Mouse (Mus musculus) bone marrow macrophage, adult 2 months (primary cell): ENCODE results near the gene Gata3. TPM values are rescaled to one million over a fixed set of nuclear protein-coding genes. Genes with fewer than 3 reads are reported as not detected.

Experiments used
- H3K27ac ChIP-seq: 2 replicates; pipeline ENCODE4 v1.5.1; 2012; ENCODE audit warnings: low read depth, low read length; ENCODE audit not compliant: insufficient read depth
- H3K4me1 ChIP-seq: 2 replicates; pipeline ENCODE4 v1.6.1; 2012; ENCODE audit warnings: low read length; ENCODE audit not compliant: control insufficient read depth, insufficient read depth
- H3K4me3 ChIP-seq: 2 replicates; pipeline ENCODE4 v1.5.1; 2012; ENCODE audit warnings: mild to moderate bottlenecking, low read length, moderate library complexity; ENCODE audit not compliant: insufficient read depth
- CTCF ChIP-seq: IDR thresholded peaks from 2 replicates; pipeline ENCODE4 v1.5.1; 2012; ENCODE audit warnings: low read depth, mild to moderate bottlenecking, low read length, moderate library complexity
- POLR2A ChIP-seq: IDR thresholded peaks from 2 replicates; pipeline ENCODE4 v1.6.1; 2012; ENCODE audit warnings: mild to moderate bottlenecking, low read depth, low read length, borderline replicate concordance
- polyA plus RNA-seq: library from polyadenylated mRNA; stranded (reverse); fragments of >200 nt; gene quantifications from 2 replicates; pipeline ENCODE4 v1.2.4, GENCODE M21; 2012; ENCODE audit not compliant: missing spikeins, insufficient read depth, insufficient read length

The Gata3 gene
- polyA plus RNA-seq: 1.9 TPM in 1 of 2 replicates, not detected in the other

DNA sequence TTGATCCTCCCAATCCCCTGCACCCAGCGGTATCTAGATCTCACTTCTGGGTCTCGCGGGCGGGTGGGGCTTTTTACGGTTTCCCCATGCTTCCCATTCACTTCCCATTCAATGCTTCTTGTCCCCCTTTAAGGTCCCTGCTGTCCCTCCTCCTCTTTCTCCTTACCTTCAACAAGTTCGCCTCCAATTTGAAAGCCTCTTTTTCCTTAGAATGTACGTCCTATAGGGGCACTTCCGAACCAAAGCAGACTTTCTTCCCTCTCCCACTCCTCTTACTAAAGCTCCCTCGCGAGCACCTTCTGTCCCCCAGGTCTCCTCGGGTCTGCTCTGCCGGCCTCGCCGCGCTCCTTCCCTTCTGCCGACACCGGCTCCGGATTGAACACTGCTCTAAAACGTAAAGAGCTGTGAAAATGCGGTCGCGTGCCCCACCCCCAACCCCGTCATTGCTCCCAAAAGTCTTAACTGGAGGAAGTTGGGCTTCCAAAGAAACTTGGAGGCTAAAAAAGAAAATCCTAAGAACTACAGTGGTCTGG, at the start of gene Gata3:
Gene Gata3, minus strand, starts transcription at position 384 of the 533 bp plus-strand sequence.
- Histone ChIP-seq H3K27ac (no peak within 1 kb of the TSS), H3K4me1 (peaks cover 5% of the 10 kb centered on the region), H3K4me3 (peak within 1 kb of the TSS; percentile 62)
- no peak for TF ChIP-seq POLR2A
- no peak for TF ChIP-seq CTCF

DNA sequence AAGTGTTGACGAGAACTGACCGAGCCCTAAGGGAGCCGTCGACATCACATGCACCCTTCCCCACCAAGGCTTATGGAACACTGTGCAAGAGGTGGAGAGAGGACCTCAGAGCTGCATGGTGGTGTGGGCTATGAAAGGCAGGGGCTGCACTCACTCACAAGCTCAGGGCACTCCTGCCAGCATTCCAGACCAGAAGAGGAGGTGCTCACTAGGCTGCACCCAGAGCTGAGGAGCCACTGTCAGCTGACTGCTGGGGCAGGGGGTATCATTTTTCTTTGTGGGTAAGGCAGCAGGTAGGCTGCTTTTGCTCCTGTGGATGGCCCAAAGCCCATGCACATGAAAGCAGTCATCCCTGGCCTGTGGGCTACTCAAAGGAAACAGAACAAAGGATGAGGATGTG, 49.4 kb upstream of the Gata3 start:
- Histone ChIP-seq H3K4me3 (no peak overlapping the region), H3K27ac (no peak overlapping the region), H3K4me1 (no peaks in the 10 kb centered on the region)
- TF ChIP-seq CTCF (no peak), POLR2A (no peak)

DNA sequence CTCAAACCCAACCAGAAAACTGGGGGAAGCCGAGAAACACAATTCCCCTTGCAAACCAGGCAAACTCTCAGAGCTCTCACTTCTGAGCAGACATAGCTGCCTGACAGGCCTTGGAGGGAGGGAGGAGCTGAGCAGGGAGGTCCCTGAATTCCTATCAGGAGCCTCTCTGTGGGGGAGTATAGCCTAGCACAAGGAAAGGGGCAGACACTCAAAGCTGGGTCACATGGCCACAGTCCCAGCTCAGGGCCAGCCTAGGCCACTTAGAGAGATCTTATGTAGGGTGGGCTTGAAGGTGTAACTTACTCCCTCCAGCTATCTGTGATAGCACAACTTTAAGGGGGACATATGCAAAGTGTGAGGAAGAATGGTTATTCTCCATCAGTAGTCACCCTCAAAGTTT, 46.1 kb upstream of the Gata3 start:
- no peaks in the 10 kb centered on the region for H3K4me1 ChIP-seq
- no peak for TF ChIP-seq CTCF
- TF ChIP-seq POLR2A: no peak
- H3K27ac ChIP-seq: no peak overlapping the region
- no peak overlapping the region for H3K4me3 ChIP-seq

DNA sequence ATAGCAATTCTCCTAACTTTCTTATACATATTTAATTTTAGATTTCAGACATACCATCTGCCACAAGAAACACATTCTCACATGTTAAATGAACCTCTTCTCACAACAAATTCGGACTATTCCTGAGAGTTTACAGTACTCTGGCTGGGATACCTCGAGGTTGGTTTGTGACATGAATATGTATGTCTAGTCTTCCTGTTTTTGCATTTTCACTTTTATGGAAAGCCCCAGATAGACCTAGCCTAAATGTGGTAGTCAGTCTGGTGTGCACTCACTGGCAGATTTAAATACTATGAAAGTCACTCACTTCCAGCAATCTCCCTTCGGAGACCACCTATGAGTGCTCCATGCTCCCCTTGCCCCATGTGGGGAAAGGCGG, 37.1 kb upstream of the Gata3 start:
- Histone ChIP-seq H3K4me3 (no peak overlapping the region), H3K27ac (peak overlapping the region; percentile 85), H3K4me1 (peaks cover 15% of the 10 kb centered on the region)
- TF ChIP-seq POLR2A: no peak
- no peak for TF ChIP-seq CTCF

DNA sequence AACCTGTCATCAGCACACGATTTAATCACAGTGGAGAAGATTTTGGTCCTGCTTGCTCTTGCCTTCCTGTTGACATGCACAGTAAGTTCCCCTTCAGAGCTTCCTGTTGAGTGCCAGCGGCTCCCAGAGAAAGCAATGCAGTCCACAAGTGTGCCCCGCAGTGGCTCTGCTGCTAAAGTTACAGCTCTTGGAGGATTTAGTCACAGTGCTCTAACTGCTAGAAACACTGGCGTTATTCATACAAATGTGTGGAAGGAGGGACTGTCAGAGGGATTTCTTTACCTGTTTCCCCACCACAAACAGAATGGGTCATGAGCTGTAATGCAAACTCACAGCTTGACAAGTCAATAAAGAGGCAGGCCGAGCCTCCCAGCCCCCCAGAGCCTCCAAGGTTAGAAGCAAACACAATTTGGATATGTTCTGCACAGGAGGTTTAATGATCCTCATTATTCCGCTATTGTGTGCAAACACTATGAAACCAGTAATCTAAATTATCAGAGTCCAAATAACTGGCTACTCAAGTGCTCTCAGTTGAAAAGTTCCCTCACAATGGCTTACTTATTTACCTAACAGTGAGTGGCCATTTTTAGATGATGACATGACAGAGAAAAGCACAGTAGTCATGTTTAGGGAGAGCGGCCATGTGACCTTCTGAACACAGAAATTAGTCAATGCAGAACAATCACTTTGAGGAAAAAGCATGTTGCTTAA, 36.5 kb upstream of the Gata3 start:
- Histone ChIP-seq H3K27ac (peak overlapping the region; percentile 85), H3K4me3 (no peak overlapping the region), H3K4me1 (peaks cover 18% of the 10 kb centered on the region)
- no peak for TF ChIP-seq CTCF
- TF ChIP-seq POLR2A: no peak

DNA sequence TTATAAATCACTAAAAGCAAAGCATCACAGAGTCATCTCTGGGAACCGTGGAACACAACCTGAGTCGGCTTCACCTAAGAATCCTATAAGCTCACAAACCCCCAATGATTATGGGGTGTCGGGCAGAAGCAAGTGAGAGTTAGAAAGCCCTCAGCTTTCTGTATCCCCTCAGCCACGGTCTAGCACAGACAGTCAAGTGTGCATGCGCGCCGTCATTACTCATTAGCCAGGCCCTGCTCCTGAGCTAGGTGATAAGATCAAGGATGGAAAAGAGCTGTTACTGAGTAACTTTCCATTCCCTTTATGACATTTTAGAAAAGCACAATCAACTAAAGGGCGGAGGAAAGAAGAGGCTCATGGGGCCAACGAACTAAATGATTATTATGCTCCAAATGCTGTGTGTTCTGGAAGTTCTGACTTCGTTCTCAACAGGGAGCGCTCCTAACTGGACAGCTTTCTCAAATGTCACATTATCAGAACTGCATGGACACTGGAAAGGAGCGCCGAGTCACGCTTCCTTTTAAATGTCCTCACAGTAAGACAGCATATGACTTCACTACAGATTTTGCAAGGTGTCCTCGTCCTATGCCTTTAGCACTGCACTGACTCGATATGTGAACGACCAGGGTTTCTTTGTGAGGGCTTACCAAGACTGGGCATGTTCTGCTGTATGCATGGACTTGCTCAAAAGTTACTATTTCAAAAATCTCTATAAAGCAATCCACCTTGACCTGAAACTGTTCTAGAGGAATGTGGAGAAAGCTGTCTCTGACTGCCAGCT, 29.0 kb upstream of the Gata3 start:
- TF ChIP-seq POLR2A: no peak
- TF ChIP-seq CTCF: no peak
- peaks cover 9% of the 10 kb centered on the region for H3K4me1 ChIP-seq
- no peak overlapping the region for H3K4me3 ChIP-seq
- no peak overlapping the region for H3K27ac ChIP-seq

DNA sequence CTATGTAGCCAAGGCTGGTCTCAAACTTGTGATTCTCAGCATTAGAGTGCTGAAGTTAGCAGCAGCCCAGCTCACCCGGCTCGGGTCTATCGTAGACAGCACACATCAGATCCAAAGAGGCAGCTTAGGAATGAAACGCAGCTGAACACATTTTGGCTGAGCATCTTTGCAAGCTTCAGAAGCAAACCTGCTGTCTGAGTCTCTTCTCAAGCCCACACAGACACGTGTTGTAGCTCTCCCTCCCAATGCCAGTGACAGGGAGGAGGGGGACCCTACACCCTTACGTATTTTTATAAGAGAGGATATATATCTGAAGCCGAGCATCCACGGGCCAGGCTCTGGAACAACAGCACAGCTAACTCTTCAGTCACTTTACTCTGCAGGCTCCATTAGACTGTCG, 27.8 kb upstream of the Gata3 start:
- Histone ChIP-seq H3K4me1 (peaks cover 9% of the 10 kb centered on the region), H3K27ac (no peak overlapping the region), H3K4me3 (no peak overlapping the region)
- TF ChIP-seq POLR2A (no peak), CTCF (no peak)

DNA sequence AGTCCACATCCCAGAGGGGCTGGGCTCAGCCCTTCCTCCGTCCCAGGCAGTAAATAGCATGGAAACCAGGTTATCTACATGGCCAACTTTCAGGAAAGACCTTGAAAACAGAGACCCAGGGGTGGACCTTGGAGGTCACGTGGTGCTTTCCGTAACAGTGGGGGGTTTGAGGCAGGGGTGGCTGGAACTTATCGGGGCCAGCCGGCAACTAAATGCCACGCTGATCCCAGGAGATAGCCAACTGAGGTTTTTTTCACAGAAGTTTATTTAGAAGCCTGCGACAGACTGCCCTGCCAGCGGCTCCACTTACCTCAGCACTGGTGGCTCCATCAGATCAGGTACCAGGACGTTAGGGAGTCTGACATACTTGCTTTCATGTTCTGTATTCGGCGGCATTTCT, 16.2 kb upstream of the Gata3 start:
- H3K27ac ChIP-seq: no peak overlapping the region
- peaks cover 14% of the 10 kb centered on the region for H3K4me1 ChIP-seq
- TF ChIP-seq CTCF: no peak
- TF ChIP-seq POLR2A: no peak
- H3K4me3 ChIP-seq: no peak overlapping the region

DNA sequence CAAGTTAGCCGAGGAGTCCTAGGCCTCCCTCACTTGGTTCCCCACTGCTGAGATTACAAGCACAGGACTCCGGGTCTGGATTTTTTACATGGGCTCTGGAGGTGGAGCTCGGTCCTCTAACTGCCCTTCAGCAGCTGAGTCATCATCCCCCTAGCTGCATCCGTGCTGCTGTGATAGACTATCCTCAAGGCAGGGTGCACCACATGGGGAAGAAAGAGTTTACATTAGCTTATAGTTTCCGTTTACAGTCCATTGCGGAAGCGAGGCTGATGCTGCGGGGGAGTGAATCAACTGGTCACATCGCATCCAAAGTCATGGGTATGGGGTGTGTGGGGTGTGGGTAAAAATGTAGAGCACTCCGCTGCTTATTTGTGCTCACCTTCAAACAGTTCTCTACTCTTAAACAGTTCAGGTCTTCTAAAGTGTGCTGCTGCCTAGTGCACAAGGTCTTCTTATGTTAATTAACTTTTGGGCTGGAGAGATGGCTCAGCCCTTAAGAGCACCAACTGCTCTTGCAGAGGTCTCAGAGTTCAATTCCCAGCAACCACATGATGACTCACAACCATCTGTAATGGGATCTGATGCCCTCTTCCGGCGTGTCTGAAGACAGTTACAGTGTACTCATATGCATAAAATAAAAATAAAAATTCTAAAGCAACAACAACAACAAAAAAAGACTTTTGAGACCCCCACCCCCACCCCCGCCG, 14.2 kb upstream of the Gata3 start:
- Histone ChIP-seq H3K4me1 (peaks cover 6% of the 10 kb centered on the region; the same call in 1 of the 2 replicates), H3K4me3 (no peak overlapping the region), H3K27ac (no peak overlapping the region)
- TF ChIP-seq POLR2A (no peak), CTCF (no peak)
